Mouse (Mus musculus): Measurements from ENCODE around the gene Rab26.

The Rab26 gene

GRCm38 (mm10) chr17:24507806-24508460 lies 26.1 kb downstream of the Rab26 start:
- CTCF ChIA-PET, result no interaction called here

- CTCF ChIA-PET, result no interaction called here
Observed at GRCm38 (mm10) chr17:24507129-24507664, 26.8 kb downstream of the Rab26 start.

- CTCF ChIA-PET, result interaction anchor here (0.6 kb wide), 1 partner anchor 142 kb away, joined by 7 read pairs; no protein-coding TSS in a partner anchor
Observed at GRCm38 (mm10) chr17:24506332-24507070, 27.5 kb downstream of the Rab26 start.

GRCm38 (mm10) chr17:24505286-24505955 lies 28.6 kb downstream of the Rab26 start:
- CTCF ChIA-PET, result interaction anchor here (0.6 kb wide), 1 partner anchor 141 kb away, joined by 7 read pairs; no protein-coding TSS in a partner anchor

DNA sequence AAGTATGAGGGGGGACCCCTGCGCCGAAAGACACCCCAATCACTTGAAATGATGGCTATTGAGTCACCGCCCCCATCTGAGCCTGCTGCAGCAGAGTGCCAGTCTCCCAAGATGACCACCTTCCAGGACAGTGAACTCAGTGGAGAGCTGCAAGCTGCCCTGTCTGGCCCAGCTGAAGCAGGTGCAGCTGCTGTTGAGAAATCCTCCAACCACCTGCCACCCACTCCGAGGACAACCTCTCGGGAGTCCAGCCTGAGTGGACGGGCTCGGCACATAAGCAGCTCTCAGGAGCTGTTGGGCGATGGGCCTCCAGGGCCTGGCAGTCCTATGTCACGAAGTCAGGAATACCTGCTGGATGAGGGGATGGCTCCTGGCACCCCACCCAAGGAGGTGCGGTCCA lies 29.9 kb downstream of the Rab26 start:
- CTCF ChIA-PET, result no interaction called here

DNA sequence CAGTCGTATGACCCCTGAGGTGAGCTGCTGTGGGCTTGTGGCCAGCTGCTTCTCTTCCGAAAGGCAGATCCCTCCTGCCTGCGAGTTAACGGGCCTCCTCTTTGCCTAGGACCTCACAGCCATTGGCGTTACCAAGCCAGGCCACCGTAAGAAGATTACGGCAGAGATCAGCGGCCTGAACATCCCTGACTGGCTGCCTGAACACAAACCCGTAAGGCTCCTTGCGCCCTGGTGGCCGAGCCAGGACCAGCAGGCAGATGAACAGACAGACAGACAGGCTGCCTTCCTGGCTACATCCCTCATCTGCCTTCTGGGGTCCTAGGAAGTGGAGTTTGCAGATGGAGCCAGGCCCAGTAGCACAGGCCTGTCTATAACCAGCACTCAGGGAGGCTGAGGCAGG lies 31.8 kb downstream of the Rab26 start:
- CTCF ChIA-PET, result no interaction called here

GRCm38 (mm10) chr17:24496026-24496425 lies 38.0 kb downstream of the Rab26 start:
- CTCF ChIA-PET, result no interaction called here

DNA sequence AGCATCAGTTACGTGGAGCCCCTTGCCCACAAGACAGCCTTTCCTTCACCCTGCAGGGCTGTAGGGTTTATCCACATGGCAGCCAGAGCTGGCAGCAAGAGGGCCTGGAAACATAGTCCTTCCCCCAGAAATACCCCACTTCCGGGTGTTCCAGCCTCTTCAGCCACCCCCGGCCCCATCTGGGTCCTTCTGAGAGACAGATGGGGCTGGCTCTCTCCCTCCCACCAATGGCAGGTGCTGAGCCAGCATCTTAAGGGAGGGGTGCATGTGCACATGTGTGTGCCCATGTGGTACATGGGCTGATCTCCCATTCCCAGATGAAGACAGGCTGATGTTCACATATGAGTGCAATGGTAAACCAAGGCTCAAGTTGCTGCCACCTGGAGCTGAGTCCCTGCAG lies 38.6 kb downstream of the Rab26 start:
- CTCF ChIA-PET, result interaction anchor here (1.1 kb wide), 1 partner anchor 159 kb away, joined by 3 read pairs; no protein-coding TSS in a partner anchor

- CTCF ChIA-PET, result interaction anchor here (1.1 kb wide), 1 partner anchor 159 kb away, joined by 3 read pairs; no protein-coding TSS in a partner anchor
Observed at GRCm38 (mm10) chr17:24494627-24495335, 39.2 kb downstream of the Rab26 start.

DNA sequence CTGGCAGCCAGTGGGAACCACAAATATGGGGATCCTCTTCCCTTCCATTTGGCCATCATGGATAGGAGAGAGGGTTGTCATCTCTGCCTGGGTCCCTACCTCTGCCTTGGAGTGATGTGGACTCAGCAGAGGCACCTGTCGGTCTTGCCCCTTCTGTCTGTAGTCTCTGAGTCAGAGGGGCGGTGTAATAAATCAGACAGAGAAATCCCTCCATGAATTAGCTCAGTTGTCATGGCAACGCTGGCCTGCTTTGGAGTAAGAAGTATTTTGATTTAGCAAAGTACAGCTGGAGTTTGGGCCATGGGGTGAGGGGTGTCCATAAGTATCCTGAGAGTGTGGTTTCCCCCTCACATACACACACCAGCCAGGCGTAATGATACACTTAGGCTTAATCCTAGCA lies 43.6 kb downstream of the Rab26 start:
- CTCF ChIA-PET, result no interaction called here

GRCm38 (mm10) chr17:24489265-24490030 lies 44.6 kb downstream of the Rab26 start:
- CTCF ChIA-PET, result interaction anchor here (0.5 kb wide), 1 partner anchor 53 kb away, joined by 4 read pairs; no protein-coding TSS in a partner anchor

DNA sequence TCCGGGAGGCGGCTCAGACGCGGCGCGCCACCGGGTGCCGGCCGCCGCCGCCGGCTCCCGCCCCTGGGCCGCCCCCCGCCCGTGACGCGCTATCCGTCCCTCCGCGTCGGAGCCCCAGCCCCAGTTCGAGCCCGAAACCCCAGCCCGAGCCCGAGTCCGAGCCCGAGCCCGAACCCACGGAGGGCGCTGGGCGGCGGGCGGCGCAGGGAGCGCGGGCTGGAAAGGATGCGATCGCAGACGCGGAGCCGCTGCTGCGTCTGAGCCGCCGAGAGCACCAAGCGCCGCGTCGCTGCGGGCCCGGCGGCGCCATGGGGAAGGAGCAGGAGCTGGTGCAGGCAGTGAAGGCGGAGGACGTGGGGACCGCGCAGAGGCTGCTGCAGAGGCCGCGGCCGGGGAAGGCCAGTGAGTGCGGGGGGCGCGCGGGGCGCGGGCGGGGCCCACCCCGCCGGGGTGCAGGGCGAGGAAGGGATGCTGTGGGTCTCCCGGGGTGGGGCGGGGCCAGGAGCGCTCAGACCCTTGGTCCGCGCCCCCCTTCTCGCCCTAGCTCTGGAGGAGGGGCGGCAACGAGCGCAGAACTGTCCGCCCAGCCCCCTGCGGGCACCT lies 45.2 kb downstream of the Rab26 start:
- CTCF ChIA-PET, result interaction anchor here (0.5 kb wide), 1 partner anchor 53 kb away, joined by 4 read pairs; no protein-coding TSS in a partner anchor

- CTCF ChIA-PET, result no interaction called here
Observed at GRCm38 (mm10) chr17:24488186-24488661, 45.8 kb downstream of the Rab26 start, which contains the start of gene Caskin1. Gene Caskin1 (plus strand): TSS chr17:24488601.

GRCm38 (mm10) chr17:24485090-24485860 lies 48.7 kb downstream of the Rab26 start:
- CTCF ChIA-PET, result interaction anchor here (0.6 kb wide), 3 partner anchors 8 to 316 kb away, joined by 3 read pairs; no protein-coding TSS in a partner anchor

DNA sequence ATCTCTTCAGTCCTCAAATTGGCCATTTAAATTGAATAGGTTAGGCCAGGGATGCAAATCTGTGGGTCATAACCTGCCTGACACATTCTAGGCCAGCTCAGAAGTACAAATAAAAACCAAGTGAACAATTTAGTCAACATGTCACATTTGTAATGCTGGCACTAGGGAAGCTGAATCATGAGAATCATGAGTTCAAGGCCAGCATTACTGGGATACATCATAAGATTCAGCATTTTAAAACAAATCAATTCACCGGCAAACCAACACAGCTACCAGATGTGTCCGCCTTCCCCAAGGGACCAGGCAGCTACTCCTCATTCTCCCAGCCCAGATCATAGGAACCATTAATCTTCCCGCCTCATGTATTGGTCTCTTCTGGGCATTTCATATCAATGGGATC lies 50.5 kb downstream of the Rab26 start:
- CTCF ChIA-PET, result no interaction called here

DNA sequence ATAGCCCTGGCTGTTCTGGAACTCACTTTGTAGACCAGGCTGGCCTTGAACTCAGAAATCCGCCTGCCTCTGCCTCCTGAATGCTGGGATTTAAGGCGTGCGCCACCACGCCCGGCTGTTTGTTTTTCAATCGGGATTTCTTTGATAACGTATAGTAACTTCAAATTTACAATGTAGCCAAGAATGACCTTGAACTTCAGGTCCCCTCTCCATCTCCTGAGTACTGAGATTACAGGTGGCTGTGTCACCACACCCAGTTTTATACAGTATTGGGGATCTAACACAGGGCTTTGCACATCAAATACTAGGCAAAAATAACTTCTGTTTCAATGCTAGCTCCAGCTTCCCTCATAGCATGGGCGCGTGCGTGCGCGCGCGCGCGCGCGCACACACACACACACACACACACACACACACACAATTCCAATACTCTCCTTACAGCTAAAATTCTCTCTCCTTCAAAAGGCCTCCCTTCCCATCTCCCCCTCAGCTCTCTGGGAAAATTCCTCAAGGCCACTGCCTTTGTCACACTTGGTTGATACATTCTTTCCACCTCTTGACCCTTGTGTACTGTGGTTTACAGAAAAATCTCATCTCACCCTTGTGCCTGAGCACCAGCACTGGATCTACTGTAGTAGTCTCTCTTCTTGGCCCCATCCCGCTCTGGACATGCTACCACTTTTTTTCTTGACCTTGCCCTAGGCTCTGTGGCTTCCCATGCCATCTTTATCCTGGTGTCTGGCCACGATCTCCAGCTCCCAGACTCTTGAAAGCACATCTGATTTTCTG lies 52.8 kb downstream of the Rab26 start:
- CTCF ChIA-PET, result no interaction called here

GRCm38 (mm10) chr17:24480201-24480826 lies 53.7 kb downstream of the Rab26 start:
- CTCF ChIA-PET, result no interaction called here

- CTCF ChIA-PET, result interaction anchor here (0.7 kb wide), 2 partner anchors 8 to 486 kb away, joined by 3 to 12 read pairs; no protein-coding TSS in a partner anchor
Observed at GRCm38 (mm10) chr17:24479431-24479830, 54.6 kb downstream of the Rab26 start.
